Mouse (Mus musculus) layer of hippocampus, adult 9-10 months (tissue): ENCODE measurements around the gene Zcchc2.

Experiments used
- DNase-seq: peaks from one replicate; pipeline ENCODE4 v3.0.0; 2022; ENCODE audit warnings: low spot score

The Zcchc2 gene

GRCm38 (mm10) chr1:106036861-106037599, 46.8 kb downstream of the Zcchc2 start:
- peak; percentile 68 for DNase-seq

- peak; percentile 11 for DNase-seq
Measured at GRCm38 (mm10) chr1:106039326-106039725, 49.1 kb downstream of the Zcchc2 start.

- no peak for DNase-seq
Measured at GRCm38 (mm10) chr1:106040271-106040670, 50.1 kb downstream of the Zcchc2 start.

GRCm38 (mm10) chr1:106042221-106042620, 52.0 kb downstream of the Zcchc2 start:
- no peak for DNase-seq

GRCm38 (mm10) chr1:106043053-106043820, 53.0 kb downstream of the Zcchc2 start:
- no peak for DNase-seq

- DNase-seq, result no peak
Measured at GRCm38 (mm10) chr1:106049036-106049435, 58.8 kb downstream of the Zcchc2 start.

GRCm38 (mm10) chr1:106054978-106055377, 64.8 kb downstream of the Zcchc2 start:
- DNase-seq, result no peak

DNA sequence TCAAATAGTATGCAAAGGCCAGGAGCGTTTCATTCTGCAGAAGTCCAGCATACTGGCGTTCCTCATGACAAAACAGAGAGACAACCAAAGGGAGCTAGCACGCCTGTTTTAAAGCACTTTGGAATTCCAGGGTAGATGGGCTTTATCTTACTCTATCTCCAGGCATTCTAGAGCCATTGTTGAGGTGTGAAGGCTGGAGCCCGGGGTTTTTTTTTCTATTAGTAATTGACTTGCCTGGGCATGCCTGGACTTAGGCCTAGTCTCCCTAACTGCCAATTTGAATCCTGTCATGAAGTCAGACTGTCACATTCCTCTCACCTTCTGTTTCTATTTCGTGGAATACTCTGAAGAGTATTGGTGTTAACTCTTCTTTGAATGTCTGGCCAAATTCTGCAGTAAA, 68.1 kb downstream of the Zcchc2 start:
- no peak for DNase-seq

DNA sequence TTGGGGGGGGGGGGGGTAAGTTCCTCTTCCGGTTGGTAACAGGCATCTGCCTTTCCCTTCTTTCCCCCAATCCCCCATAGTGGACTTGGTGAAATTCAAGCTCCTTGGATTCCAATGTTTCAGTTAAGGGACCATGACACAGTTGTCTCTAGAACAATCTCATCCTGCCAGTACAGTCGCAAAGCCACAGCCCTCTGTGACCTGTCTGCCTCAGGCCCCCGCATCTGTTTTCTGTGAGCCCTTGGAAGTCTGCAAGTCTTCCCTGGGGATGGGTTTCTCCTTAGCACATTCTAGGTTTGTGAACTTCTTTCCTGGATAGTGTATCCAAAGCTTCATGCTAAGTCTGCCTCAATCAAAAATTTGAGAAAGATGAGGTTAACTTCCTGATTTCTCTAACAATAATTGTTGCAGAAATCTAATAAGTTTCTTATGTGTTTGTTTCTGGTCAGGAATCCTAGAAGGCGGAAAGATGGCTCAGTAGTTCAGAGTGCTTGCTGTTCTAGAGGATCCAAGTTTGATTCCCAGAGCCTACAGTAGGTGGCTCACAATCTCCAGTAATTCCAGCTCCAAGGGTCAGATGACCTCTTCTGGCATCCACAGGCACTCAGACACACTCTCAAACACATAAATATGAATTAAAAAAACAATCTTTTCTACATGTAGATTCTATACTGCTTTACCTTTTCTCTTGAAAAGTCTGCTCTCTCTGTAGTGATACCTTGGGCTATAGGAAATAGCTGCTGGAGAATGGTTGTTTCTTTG, 69.5 kb downstream of the Zcchc2 start:
- DNase-seq, result no peak

- no peak for DNase-seq
Measured at GRCm38 (mm10) chr1:106061185-106061910, 71.1 kb downstream of the Zcchc2 start.

GRCm38 (mm10) chr1:106062891-106063590, 72.8 kb downstream of the Zcchc2 start:
- no peak for DNase-seq

- DNase-seq, result no peak
Measured at GRCm38 (mm10) chr1:106063591-106064170, 73.5 kb downstream of the Zcchc2 start.

GRCm38 (mm10) chr1:106064291-106064690, 74.1 kb downstream of the Zcchc2 start:
- DNase-seq, result no peak

- DNase-seq, result no peak
Measured at GRCm38 (mm10) chr1:106064711-106065110, 74.5 kb downstream of the Zcchc2 start.

- DNase-seq, result no peak
Measured at GRCm38 (mm10) chr1:106065679-106066078, 75.5 kb downstream of the Zcchc2 start.

DNA sequence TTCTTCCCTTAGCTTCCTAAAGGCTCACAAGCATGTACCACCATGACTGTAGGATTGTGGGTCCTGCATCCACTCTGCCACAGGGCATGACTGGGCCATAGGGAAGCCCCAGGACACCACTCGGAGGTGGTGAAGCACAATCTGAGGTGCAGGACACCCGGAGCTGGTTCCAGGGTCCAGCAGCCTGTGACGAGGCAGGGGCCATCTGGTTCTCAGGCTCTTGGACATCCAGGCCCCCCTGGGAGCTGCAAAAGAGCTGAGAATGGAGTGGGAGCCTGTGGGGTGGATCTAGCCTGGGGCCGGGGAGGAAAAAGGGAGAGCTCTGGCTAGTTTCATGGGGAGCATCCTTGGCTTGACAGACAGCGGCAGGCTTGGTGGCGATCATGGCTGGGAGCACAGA, 77.1 kb downstream of the Zcchc2 start:
- no peak for DNase-seq

DNA sequence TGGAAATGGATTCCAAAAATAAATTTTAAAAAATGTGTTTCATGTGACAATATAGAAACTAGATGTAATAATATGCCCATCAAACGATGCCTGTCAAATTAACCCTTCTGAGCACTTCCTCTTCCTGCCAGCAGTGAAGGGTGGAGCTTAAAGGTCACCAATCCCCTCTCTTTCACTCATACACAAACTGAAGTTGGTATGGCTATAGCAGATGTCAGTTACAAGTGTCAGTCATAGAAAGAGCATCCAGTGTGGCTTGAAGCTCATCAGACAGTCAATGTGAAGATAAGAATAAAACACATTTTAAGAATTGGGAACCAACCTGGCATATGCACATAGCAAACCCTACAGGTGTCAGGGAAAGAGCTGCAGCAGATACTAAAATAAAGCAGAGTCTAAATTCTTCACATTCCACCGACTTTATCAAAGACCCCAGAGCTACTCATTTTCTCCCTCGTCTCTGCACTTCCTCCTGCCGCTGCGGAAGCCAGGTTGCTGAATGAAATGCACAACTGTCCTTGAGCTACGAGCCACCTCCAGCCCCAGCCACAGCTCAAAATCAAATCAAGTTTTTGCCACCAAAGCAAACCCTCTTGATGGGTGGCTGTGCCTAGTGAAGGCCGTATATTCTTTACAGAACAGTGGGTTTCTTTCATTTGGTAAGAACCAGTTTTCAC, 79.8 kb downstream of the Zcchc2 start:
- no peak for DNase-seq

GRCm38 (mm10) chr1:106070814-106071213, 80.6 kb downstream of the Zcchc2 start:
- no peak for DNase-seq

DNA sequence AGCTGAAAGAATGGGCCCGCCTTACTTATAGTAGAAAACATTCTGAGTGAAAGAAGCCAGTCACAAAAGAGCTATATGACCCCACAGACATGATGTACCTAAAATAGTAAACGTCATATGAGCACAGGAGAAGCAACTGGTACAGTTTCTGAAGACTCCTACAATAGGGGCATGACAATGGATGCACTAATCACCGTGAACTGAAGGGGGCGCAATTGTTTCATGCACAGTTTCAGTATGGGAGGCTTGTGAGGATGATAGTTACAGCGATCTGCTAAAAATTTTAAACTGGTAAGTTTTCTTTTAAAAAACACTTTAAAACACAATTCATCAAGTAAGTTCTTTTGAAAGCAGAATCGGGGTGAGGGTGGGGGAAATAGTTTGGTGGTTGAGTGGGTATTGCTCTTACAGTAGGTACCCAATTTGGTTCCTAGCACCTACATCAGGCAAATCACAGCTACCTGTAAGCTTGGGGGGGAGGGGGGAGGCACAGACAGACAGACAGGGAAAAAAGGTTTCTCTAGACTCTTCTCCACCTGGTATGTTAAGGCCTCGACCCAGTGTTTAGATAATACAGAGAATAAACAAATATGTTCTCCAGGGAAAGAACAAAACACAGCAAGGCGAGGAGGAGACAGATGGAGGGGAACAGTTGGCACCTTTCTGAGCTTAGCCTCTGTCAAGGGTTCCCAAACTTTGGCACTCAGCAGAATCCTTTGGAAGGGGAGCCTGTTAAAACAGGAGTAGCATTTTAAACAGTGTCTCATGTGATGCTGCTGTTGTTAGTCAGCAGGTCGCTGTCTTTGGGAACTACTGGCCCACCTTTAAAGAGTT, 81.2 kb downstream of the Zcchc2 start:
- peak; percentile 92 for DNase-seq

GRCm38 (mm10) chr1:106072071-106072440, 81.8 kb downstream of the Zcchc2 start:
- DNase-seq, result no peak
